Mouse (Mus musculus): ENCODE measurements around the gene Slc7a5.

Slc7a5 gene

GRCm38 (mm10) chr8:121879712-121880111 lies 27.8 kb downstream of the Slc7a5 start:
- no peak for DNase-seq

GRCm38 (mm10) chr8:121877828-121878480 lies 29.5 kb downstream of the Slc7a5 start:
- DNase-seq: no peak

GRCm38 (mm10) chr8:121877212-121877611 lies 30.3 kb downstream of the Slc7a5 start:
- DNase-seq: no peak

- DNase-seq: no peak
Observed at GRCm38 (mm10) chr8:121875517-121875916, 32.0 kb downstream of the Slc7a5 start.

GRCm38 (mm10) chr8:121875045-121875444 lies 32.4 kb downstream of the Slc7a5 start:
- no peak for DNase-seq

- DNase-seq: no peak
Observed at GRCm38 (mm10) chr8:121874031-121874430, 33.5 kb downstream of the Slc7a5 start.

GRCm38 (mm10) chr8:121871833-121872440 lies 35.6 kb downstream of the Slc7a5 start:
- DNase-seq: no peak

GRCm38 (mm10) chr8:121870190-121870589 lies 37.3 kb downstream of the Slc7a5 start:
- DNase-seq: no peak

GRCm38 (mm10) chr8:121868896-121869295 lies 38.6 kb downstream of the Slc7a5 start:
- no peak for DNase-seq

GRCm38 (mm10) chr8:121868196-121868595 lies 39.3 kb downstream of the Slc7a5 start:
- DNase-seq: no peak

- DNase-seq: no peak
Observed at GRCm38 (mm10) chr8:121865356-121865755, 42.1 kb downstream of the Slc7a5 start.

- peak; percentile 77 for DNase-seq
Observed at GRCm38 (mm10) chr8:121861806-121862548, 45.5 kb downstream of the Slc7a5 start.

GRCm38 (mm10) chr8:121861276-121861675 lies 46.2 kb downstream of the Slc7a5 start:
- no peak for DNase-seq

- no peak for DNase-seq
Observed at GRCm38 (mm10) chr8:121857747-121858146, 49.7 kb downstream of the Slc7a5 start.

- DNase-seq: peak; percentile 97
Observed at GRCm38 (mm10) chr8:121857331-121857730, 50.2 kb downstream of the Slc7a5 start.

- DNase-seq: no peak
Observed at GRCm38 (mm10) chr8:121856071-121856746, 51.3 kb downstream of the Slc7a5 start.

GRCm38 (mm10) chr8:121853586-121853985 lies 53.9 kb downstream of the Slc7a5 start:
- no peak for DNase-seq

GRCm38 (mm10) chr8:121852464-121852863 lies 55.0 kb downstream of the Slc7a5 start:
- DNase-seq: no peak

- no peak for DNase-seq
Observed at GRCm38 (mm10) chr8:121851716-121852115, 55.8 kb downstream of the Slc7a5 start.

GRCm38 (mm10) chr8:121850821-121851470 lies 56.5 kb downstream of the Slc7a5 start:
- peak; percentile 99 for DNase-seq

GRCm38 (mm10) chr8:121850436-121850820 lies 57.1 kb downstream of the Slc7a5 start:
- DNase-seq: no peak

GRCm38 (mm10) chr8:121850018-121850417 lies 57.5 kb downstream of the Slc7a5 start:
- DNase-seq: peak; percentile 88

GRCm38 (mm10) chr8:121849303-121849702 lies 58.2 kb downstream of the Slc7a5 start:
- no peak for DNase-seq

Measured in cerebellum, adult 9-10 months (tissue).